Mouse (Mus musculus) liver, postnatal 0 days (tissue): ENCODE data around the gene Srprb.

Source experiments
- CTCF ChIP-seq: sonication (generic); IDR thresholded peaks from 2 replicates; pipeline ENCODE4 v1.5.1; 2016; ENCODE audit warnings: antibody characterized with exemption, low read depth
- EP300 ChIP-seq: IDR thresholded peaks from 2 replicates; pipeline ENCODE4 v1.6.1; 2016; ENCODE audit warnings: antibody characterized with exemption, low read depth, mild to moderate bottlenecking

- TF ChIP-seq CTCF (no peak), EP300 (no peak)
These were observed 32.1 kb upstream of the Srprb start for GRCm38 (mm10) chr9:103234059-103234458.
